Mouse (Mus musculus) frontal cortex, postnatal 36 days (tissue): ENCODE measurements around the gene Vmn2r34.
"Not testable (repeated sequence)": the region's sequence is repeated elsewhere in the genome, so short reads cannot be mapped to it uniquely, and the experiment has no call there.

Experiments
- DNase-seq, 2 experiments: peaks; one replicate each; pipeline ENCODE4 v3.0.0; 2022; ENCODE audit warnings: low spot score in 2 of 2

Gene Vmn2r34

GRCm38 (mm10) chr7:7689413-7689812 lies at the start of gene Vmn2r34:
TSS of gene Vmn2r34 (minus strand) at chr7:7689513.
- DNase-seq: not testable (repeated sequence)

- DNase-seq: not testable (repeated sequence)
Observed at GRCm38 (mm10) chr7:7674032-7674431, 15.3 kb downstream of the Vmn2r34 start.
